Mouse (Mus musculus): Measurements from ENCODE around the gene Aff3. TPM values are rescaled to one million over a fixed set of nuclear protein-coding genes. Genes with fewer than 3 reads are reported as not detected.
A peak's percentile ranks its signal among the peaks of the same experiment; 100 is the strongest.

Gene Aff3
- polyA plus RNA-seq, 1 experiment from 2014 or later = 38.0 TPM

DNA sequence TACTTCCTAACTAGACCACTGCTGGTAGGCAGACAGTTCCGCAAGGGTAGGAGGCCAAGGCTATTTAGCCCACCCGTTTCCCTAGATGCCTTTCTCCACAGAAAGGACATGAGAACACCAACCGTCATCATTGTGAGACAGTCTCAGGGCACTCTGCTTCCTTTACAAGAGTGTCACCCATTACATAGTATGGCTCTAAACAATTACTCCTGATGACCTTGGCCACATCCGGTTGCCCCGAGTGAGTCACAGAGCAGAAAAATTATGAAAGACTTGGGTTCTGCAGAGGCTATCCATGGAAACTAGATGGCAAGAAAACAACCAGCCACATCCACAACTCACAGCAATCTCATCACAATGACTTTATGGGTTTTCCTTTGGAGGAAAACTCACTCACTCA is 261.0 kb downstream of the Aff3 start:
- Histone ChIP-seq H3K27me3 (replicated peaks) (no peaks in the 10 kb centered on the region), H3K36me3 (replicated peaks) (no peaks in the 10 kb centered on the region), H3K9ac (no peak overlapping the region), H3K9me3 (no peaks in the 10 kb centered on the region), H3K4me3 (no peak overlapping the region), H3K4me2 (no peak overlapping the region), H3K27ac (no peak overlapping the region), H3K4me1 (peaks cover 4% of the 10 kb centered on the region; the same call in 1 of the 2 replicates)
- WGBS = 91% methylated on average over 5 of the region's 5 CpGs
- no peak for ATAC-seq (replicated peaks)

GRCm38 (mm10) chr1:38401856-38402255 is 262.9 kb downstream of the Aff3 start:
- no peak for ATAC-seq (replicated peaks)
- WGBS = 47% methylated on average over 4 of the region's 4 CpGs
- no peak overlapping the region for H3K27ac ChIP-seq

GRCm38 (mm10) chr1:38399269-38399668 is 265.5 kb downstream of the Aff3 start:
- Histone ChIP-seq H3K36me3 (replicated peaks) (no peaks in the 10 kb centered on the region), H3K4me3 (no peak overlapping the region), H3K9me3 (no peaks in the 10 kb centered on the region), H3K4me2 (no peak overlapping the region), H3K4me1 (peaks cover 24% of the 10 kb centered on the region), H3K27ac (no peak overlapping the region), H3K9ac (no peak overlapping the region), H3K27me3 (replicated peaks) (no peaks in the 10 kb centered on the region)
- 92% methylated on average over 10 of the region's 10 CpGs for WGBS
- no peak for ATAC-seq (replicated peaks)

More at GRCm38 (mm10) chr1:38401856-38402255, 262.9 kb downstream of the Aff3 start:
- Histone ChIP-seq H3K4me1 (peaks cover 9% of the 10 kb centered on the region), H3K27me3 (replicated peaks) (no peaks in the 10 kb centered on the region), H3K4me3 (no peak overlapping the region), H3K36me3 (replicated peaks) (no peaks in the 10 kb centered on the region), H3K4me2 (no peak overlapping the region), H3K9me3 (no peaks in the 10 kb centered on the region), H3K9ac (no peak overlapping the region)

GRCm38 (mm10) chr1:38398566-38398965 is 266.2 kb downstream of the Aff3 start:
- WGBS = 73% methylated on average over 5 of the region's 5 CpGs
- H3K9me3 ChIP-seq = no peaks in the 10 kb centered on the region
- no peaks in the 10 kb centered on the region for H3K27me3 ChIP-seq (replicated peaks)
- ATAC-seq (replicated peaks) = no peak
- peaks cover 28% of the 10 kb centered on the region for H3K4me1 ChIP-seq
- no peaks in the 10 kb centered on the region for H3K36me3 ChIP-seq (replicated peaks)
- H3K27ac ChIP-seq = no peak overlapping the region
- no peak overlapping the region for H3K4me2 ChIP-seq
- H3K4me3 ChIP-seq = no peak overlapping the region
- H3K9ac ChIP-seq = no peak overlapping the region

DNA sequence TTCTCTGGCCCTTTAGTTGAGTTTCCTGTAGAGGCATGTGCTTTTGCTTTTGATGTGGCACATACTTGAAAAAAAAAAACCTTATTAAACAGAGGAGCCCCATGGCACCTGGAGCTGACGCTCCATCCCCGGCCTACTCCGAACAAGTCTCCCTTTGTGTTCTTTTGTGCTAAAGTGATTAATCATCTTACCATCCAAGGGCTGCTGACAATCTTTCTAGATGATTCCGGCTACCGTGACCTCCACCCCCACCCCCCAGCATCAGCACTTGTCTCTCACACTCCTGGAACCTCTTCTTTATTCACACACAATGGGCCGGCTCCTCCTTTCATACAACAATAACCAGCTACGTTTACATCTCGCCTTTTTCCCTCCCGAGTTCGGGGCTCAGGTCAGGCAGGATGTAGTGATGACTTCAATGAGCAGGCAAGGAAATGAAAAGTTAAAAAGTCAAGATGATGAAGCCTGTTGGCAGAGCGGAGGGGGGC is 269.5 kb downstream of the Aff3 start:
- H3K4me2 ChIP-seq = no peak overlapping the region
- no peaks in the 10 kb centered on the region for H3K36me3 ChIP-seq (replicated peaks)
- no peaks in the 10 kb centered on the region for H3K9me3 ChIP-seq
- no peak overlapping the region for H3K9ac ChIP-seq
- no peak for ATAC-seq (replicated peaks)
- H3K27me3 ChIP-seq (replicated peaks) = no peaks in the 10 kb centered on the region
- H3K27ac ChIP-seq = no peak overlapping the region
- peaks cover 38% of the 10 kb centered on the region for H3K4me1 ChIP-seq
- H3K4me3 ChIP-seq = no peak overlapping the region
- WGBS = 13% methylated on average over 11 of the region's 11 CpGs

- no peak overlapping the region for H3K4me3 ChIP-seq
- no peaks in the 10 kb centered on the region for H3K27me3 ChIP-seq (replicated peaks)
- H3K36me3 ChIP-seq (replicated peaks) = no peaks in the 10 kb centered on the region
- ATAC-seq (replicated peaks) = no peak
- H3K27ac ChIP-seq = no peak overlapping the region
- H3K9me3 ChIP-seq = no peaks in the 10 kb centered on the region
- 25% methylated on average over 5 of the region's 5 CpGs for WGBS
- peaks cover 42% of the 10 kb centered on the region for H3K4me1 ChIP-seq
- no peak overlapping the region for H3K9ac ChIP-seq
- no peak overlapping the region for H3K4me2 ChIP-seq
These were observed 270.3 kb downstream of the Aff3 start for GRCm38 (mm10) chr1:38394493-38394892.

GRCm38 (mm10) chr1:38393516-38393915 is 271.2 kb downstream of the Aff3 start:
- Histone ChIP-seq H3K9me3 (no peaks in the 10 kb centered on the region), H3K36me3 (replicated peaks) (no peaks in the 10 kb centered on the region), H3K4me3 (no peak overlapping the region), H3K27ac (no peak overlapping the region), H3K27me3 (replicated peaks) (no peaks in the 10 kb centered on the region), H3K4me2 (no peak overlapping the region), H3K9ac (no peak overlapping the region), H3K4me1 (peaks cover 46% of the 10 kb centered on the region)
- peak; percentile 28; the same call in 1 of the 2 replicates for ATAC-seq (replicated peaks)
- 18% methylated on average over 6 of the region's 6 CpGs for WGBS

- ATAC-seq (replicated peaks) = no peak; the same call in 1 of the 2 replicates
- Histone ChIP-seq H3K36me3 (replicated peaks) (no peaks in the 10 kb centered on the region), H3K9ac (no peak overlapping the region), H3K4me2 (no peak overlapping the region), H3K4me3 (no peak overlapping the region), H3K9me3 (no peaks in the 10 kb centered on the region), H3K27ac (no peak overlapping the region), H3K4me1 (peaks cover 46% of the 10 kb centered on the region), H3K27me3 (replicated peaks) (no peaks in the 10 kb centered on the region)
- WGBS = 51% methylated on average over 2 of the region's 2 CpGs
These were observed 271.8 kb downstream of the Aff3 start for GRCm38 (mm10) chr1:38392928-38393327.

DNA sequence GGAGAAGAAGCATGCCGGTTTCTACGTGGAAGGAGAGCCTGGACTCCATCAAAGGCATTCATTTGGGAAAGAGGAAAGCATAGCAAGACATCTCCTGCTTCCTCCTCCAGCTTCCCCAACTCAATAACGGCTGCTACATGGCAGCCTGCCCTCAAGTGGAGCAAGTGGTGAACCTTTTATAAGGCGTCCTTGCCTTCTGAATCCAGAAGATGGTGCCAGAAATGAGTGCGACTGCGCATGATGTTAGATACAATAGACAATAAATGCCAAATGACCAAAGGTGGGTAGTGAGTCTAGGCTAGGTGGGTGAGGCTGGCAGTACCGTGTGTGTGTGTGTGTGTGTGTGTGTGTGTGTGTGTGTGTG is 273.9 kb downstream of the Aff3 start:
- no peaks in the 10 kb centered on the region for H3K36me3 ChIP-seq (replicated peaks)
- H3K9ac ChIP-seq = no peak overlapping the region
- WGBS = 62% methylated on average over 7 of the region's 7 CpGs
- H3K4me2 ChIP-seq = no peak overlapping the region
- peak overlapping the region; percentile 38; the same call in 1 of the 2 replicates for H3K27ac ChIP-seq
- 0 out of 2 replicates have a peak, but pooled peaks have one; percentile 8 for ATAC-seq (replicated peaks)
- H3K9me3 ChIP-seq = no peaks in the 10 kb centered on the region
- no peak overlapping the region for H3K4me3 ChIP-seq
- H3K4me1 ChIP-seq = peaks cover 45% of the 10 kb centered on the region
- no peaks in the 10 kb centered on the region for H3K27me3 ChIP-seq (replicated peaks)

- H3K9ac ChIP-seq = no peak overlapping the region
- H3K36me3 ChIP-seq (replicated peaks) = no peaks in the 10 kb centered on the region
- H3K9me3 ChIP-seq = no peaks in the 10 kb centered on the region
- no peak for ATAC-seq (replicated peaks)
- peaks cover 46% of the 10 kb centered on the region for H3K4me1 ChIP-seq
- WGBS = 37% methylated on average over 17 of the region's 17 CpGs
- H3K4me2 ChIP-seq = no peak overlapping the region
- no peaks in the 10 kb centered on the region for H3K27me3 ChIP-seq (replicated peaks)
- peak overlapping the region; percentile 58; the same call in 1 of the 2 replicates for H3K27ac ChIP-seq
- no peak overlapping the region for H3K4me3 ChIP-seq
These were observed 274.4 kb downstream of the Aff3 start for GRCm38 (mm10) chr1:38390235-38390885.

DNA sequence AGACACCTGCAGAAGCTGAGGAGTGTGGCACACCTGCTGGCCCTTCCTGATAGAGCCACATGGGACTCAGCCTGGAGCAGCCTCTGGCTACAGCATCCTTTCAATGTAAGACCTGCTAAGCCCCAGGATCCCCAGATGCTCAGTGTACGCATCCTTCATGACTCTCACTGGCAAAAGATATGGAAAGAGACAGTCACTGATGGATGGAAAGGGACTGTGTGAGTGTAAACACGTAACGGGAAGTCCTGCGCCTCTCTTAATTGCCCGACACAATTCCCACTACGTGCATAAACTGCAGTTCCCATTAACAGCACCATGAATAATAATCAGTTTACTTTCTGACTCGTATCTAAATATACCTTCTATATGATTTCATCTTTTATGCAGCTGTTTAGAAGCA is 275.2 kb downstream of the Aff3 start:
- 44% methylated on average over 7 of the region's 7 CpGs for WGBS
- peak; percentile 31; the same call in 1 of the 2 replicates for ATAC-seq (replicated peaks)
- Histone ChIP-seq H3K4me1 (peaks cover 45% of the 10 kb centered on the region), H3K9me3 (no peaks in the 10 kb centered on the region), H3K27ac (no peak overlapping the region), H3K36me3 (replicated peaks) (no peaks in the 10 kb centered on the region), H3K9ac (no peak overlapping the region), H3K4me2 (no peak overlapping the region), H3K4me3 (no peak overlapping the region), H3K27me3 (replicated peaks) (no peaks in the 10 kb centered on the region)

DNA sequence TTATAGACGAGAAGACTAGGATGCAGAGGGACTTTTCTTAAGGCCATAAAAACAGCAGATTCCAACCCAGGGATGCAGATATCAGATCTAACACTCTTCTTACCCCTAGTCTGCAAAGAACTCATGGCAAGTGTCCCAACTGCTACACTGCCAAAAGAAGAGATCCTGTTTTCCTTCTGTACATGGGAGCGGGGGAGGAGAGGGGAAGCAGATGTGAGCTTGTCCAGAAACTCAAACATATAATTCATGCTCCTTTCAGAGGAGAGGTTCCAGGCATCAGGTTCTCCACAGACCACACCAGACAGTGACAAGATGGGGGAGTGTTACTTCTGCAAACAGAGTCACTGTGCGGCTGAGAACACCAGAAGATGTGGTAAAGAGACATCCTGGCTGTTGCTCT is 276.3 kb downstream of the Aff3 start:
- H3K9ac ChIP-seq = no peak overlapping the region
- no peak overlapping the region for H3K4me3 ChIP-seq
- no peak overlapping the region for H3K4me2 ChIP-seq
- H3K36me3 ChIP-seq (replicated peaks) = no peaks in the 10 kb centered on the region
- no peaks in the 10 kb centered on the region for H3K27me3 ChIP-seq (replicated peaks)
- H3K4me1 ChIP-seq = peaks cover 43% of the 10 kb centered on the region
- no peak overlapping the region for H3K27ac ChIP-seq
- WGBS = 92% methylated on average over 3 of the region's 3 CpGs
- no peak for ATAC-seq (replicated peaks)
- H3K9me3 ChIP-seq = no peaks in the 10 kb centered on the region

- no peaks in the 10 kb centered on the region for H3K27me3 ChIP-seq (replicated peaks)
- no peak overlapping the region for H3K9ac ChIP-seq
- ATAC-seq (replicated peaks) = no peak
- no peak overlapping the region for H3K4me2 ChIP-seq
- H3K36me3 ChIP-seq (replicated peaks) = no peaks in the 10 kb centered on the region
- no peaks in the 10 kb centered on the region for H3K9me3 ChIP-seq
- H3K4me1 ChIP-seq = peaks cover 41% of the 10 kb centered on the region
- no peak overlapping the region for H3K4me3 ChIP-seq
- no peak overlapping the region for H3K27ac ChIP-seq
- WGBS = 57% methylated on average over 9 of the region's 9 CpGs
These were observed 277.3 kb downstream of the Aff3 start for GRCm38 (mm10) chr1:38387438-38387837.

Data from midbrain, embryonic 15.5 days (tissue).